Mouse (Mus musculus) spleen, adult 2 months (tissue): Measurements from ENCODE around the gene Fbxo41.

Experiments
- CTCF ChIP-seq: fragments of 200-500 bp; IDR thresholded peaks from 2 replicates; pipeline ENCODE4 v1.5.1; 2011; ENCODE audit warnings: mild to moderate bottlenecking, inconsistent platforms; ENCODE audit not compliant: insufficient read depth, insufficient read length, insufficient replicate concordance; ENCODE audit errors: extremely low read depth
- POLR2A ChIP-seq: fragments of 200-500 bp; IDR thresholded peaks from 2 replicates; pipeline ENCODE4 v1.6.1; 2011; ENCODE audit warnings: low read depth, low read length, inconsistent platforms

DNA sequence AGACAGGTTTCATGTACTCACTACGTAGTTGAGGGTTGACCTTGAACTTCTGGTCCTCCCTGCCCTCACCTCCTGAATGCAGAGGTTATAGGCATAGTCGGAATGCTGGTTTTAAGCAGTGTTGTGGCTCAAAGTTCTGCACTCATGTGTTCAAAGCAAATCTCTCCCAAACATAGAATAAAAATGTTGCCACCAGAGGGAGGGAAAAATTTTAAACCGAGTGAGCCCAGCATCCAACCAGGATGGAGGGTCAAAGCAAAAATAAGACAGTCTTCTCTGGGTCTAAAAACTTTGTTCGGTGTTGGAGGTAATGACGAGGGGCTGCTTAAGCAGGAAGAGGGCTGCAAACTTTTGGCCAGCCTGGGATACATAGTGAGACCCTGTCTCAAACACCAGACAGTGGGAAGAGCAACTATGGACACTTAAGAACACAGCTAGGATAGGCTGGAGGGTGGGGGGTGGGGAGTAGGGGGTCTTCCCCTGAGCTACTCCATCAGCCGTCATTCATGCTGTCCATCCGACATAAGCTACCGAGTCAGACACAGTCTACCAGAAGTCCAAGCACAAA is 71.4 kb downstream of the Fbxo41 start:
- TF ChIP-seq POLR2A (no peak), CTCF (no peak)
